Mouse (Mus musculus) gastrocnemius, postnatal 4 days (tissue): ENCODE results near the gene 4933405L10Rik. TPM values are rescaled to one million over a fixed set of nuclear protein-coding genes. Genes with fewer than 3 reads are reported as not detected.
A peak's percentile ranks its signal among the peaks of the same experiment; 100 is the strongest.

Experiments
- DNase-seq, 2 experiments: peaks; one replicate each; pipeline ENCODE4 v3.0.0; 2021 to 2022; ENCODE audit warnings: low spot score in 2 of 2, mixed read lengths in 2 of 2
- long read RNA-seq, 2 experiments: library from polyadenylated mRNA; stranded (forward); transcript quantifications; one replicate each; pipeline ENCODE4 v2.0.0; 2021
- total RNA-seq, 2 experiments: library from RNA; stranded (reverse); gene quantifications; 2 replicates each; pipeline ENCODE4 v1.2.3; 2021

Gene 4933405L10Rik
- total RNA-seq, result not detected
- long read RNA-seq, experiment 1, result 0 reads
- long read RNA-seq, experiment 2, result 0 reads

DNA sequence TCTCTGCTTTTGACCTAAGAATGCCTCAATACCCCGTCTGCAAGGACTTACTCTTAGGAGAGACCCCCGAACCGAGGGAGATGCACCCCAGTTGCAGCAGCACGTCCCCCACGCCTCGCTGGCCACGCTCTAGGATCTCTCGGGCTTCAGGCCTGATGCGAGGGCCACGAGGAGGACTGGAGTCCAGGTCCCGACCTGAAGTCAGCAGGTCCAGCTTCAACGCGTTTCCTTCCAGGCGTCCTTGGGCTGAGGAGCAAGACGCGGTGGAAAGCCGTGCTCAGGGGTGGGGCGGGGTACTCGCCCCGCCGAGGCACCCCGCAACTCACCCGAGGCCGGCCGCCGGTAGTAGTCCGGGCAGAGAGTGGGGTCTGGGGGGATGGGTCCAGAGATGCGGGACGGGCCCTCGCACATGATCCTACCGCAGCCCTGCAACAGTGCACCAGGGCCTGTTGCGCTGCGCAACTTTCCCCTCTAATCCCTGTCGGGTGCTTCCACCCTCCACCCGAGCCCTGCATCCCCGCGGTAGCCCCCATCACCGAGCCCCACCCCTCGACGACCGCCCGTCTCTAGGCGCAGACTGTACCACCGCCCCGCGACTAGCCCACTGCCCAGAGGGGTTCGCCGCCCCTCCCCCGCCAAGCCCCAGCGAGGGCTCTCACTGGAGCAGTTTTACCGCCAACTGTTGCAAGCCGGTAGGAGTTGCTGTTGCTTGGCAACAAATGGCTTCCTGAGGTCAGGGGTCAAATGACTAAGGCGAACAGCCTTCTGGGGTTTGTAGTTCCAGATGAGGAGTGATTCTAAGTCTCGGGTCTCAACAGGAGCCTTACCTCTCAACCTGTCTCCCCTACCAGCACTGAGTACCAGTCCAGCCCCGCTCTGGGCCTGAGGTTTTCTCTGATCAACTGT is at the start of gene 4933405L10Rik, which contains the start of gene Enkd1:
TSS of gene 4933405L10Rik (plus strand) at position 158 of the 906 bp plus-strand sequence.
TSS of gene Enkd1 (minus strand) at position 713 of the 906 bp plus-strand sequence.
- DNase-seq, result peak; percentile 48 to 81

DNA sequence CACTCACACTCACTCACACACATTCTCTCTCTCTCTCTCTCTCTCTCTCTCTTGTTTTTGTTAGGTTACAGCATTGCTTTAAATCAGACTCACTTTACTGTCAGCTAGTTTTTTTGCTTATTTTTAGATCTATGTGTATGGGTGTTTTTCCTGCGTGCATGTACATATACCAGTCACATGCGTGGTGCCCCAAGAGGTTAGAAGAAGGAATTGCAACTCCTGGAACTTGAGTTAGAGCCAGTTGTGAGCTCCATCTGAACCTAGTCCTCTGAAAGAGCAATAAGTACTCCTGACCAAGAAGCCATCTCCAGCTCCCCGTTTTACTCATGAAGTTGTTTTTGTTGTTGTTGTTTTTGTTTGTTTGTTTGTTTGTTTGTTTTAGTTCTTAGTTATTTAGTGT is 46.3 kb upstream of the 4933405L10Rik start:
- no peak for DNase-seq

DNA sequence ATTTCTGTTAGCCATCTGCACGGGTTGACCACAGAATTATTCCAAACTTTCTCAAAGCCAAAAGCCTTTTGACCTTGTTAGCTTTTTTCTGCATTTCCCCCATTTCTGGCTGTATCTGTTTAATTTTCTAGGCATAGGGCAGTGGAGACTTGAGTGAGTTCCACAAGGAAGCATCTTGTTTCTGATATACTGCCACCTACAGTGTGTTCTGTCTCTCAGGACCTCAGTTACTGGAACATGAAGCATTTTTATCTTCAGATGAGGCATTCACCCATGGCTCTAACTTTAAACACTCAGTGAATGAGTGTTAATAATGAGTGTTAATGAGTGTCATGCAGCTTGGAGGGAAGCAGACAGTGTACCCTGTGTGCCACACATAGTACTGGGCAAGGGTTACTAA is 29.6 kb upstream of the 4933405L10Rik start:
- DNase-seq, result no peak

DNA sequence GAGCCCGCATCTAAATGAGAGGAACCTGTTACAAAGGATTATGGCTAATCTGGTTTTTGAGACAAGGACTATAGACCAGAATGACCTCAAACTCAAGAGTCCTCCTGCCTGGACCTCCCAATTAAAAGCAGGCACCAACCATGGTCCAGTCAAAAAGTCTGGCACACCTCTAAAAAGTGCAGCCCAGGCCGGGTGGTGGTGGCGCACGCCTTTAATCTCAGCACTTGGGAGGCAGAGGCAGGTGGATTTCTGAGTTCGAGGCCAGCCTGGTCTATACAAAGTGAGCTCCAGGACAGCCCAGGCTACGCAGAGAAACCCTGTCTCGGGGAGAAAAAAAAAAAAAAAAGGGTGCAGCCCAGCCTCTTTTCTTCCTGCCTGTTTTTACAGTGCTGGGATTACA is 22.1 kb upstream of the 4933405L10Rik start:
- no peak for DNase-seq

DNA sequence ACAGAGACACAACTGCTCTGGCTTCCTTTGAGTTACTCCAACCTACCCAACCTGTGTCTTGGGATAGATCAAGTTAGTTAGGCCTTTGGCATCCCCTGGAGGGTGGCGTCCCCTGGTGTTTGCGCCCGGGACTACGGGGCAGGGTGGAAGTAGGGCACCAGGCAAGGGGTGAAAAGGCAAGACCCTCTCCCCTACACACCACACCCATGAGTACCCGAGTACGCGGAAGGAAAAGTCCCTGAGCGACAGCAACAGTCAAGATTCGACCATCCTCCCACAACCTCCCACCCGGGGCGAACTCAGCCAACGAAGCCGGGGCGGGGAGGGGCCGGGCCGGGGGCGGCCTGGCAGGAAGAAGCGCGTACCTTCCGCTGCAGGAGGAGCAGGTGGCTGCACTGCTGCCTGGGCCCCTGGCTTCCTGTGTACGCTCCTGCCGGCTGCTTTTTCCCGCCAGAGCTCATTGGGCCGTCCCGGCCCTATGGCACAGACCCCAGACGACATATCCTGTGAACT is 21.6 kb upstream of the 4933405L10Rik start, which contains the start of gene Carmil2:
TSS of gene Carmil2 (plus strand) at position 479 of the 513 bp plus-strand sequence.
- DNase-seq, result peak in 1 of 2 experiments; percentile 61

DNA sequence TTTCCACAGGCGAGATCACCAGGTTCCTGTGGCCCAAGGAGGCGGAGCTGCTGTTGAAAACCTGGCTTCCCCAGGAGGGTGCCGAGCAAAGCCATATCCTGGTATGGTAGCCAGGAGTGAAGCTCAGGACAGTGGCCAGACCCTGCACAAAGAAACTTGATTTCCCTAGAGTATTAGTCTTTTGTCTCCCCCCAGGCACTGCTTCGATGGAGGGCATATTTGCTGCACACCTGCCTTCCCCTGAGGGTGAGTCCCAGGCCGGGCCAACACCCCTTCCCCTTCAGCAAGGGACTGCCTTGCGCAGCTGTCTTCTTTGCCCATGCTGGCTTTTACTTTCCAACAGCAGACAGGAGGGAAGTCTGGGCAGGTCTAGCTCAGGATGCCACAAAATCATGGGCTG is 20.9 kb upstream of the 4933405L10Rik start:
- DNase-seq, result no peak

DNA sequence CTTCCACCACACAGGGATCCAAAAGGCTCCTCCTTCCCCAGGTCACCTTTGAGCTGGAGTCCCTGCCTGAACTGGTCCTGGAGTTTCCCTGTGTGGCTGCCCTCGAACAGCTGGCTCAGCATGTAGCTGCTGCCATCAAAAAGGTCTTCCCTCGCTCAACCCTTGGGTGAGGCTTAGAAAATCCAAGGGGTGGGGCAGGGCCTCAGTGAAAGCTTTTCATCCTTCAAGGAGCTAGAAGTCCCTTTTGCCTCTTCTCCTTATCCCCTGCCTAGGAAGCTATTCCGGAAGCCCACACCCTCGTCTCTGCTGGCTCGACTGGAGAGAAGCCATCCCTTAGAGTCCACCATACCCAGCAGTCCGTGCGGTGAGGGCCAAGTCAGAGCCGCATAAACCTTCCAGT is 19.9 kb upstream of the 4933405L10Rik start:
- no peak for DNase-seq

DNA sequence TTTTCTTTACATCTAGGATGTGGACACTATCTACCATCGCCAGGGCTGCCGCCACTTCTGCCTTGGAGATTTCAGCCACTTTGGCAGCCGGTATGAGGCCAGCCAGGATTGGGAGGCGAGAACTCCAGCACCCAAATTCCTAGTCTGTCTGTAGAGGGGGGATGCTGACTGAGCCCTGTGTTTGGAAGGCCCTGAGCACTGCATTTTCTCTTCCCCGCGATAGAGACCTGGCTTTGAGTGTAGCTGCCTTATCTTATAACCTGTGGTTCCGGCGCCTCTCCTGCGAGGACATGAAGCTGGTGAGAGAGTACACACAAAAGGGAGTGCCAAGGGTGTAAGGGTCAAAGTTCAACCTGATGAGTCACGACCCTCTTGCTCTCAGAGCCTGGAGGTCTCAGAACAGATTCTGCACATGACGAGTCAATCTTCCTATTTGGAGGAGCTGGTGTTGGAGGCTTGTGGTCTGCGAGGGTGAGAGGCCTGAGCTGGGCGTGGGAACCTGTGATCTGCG is 19.2 kb upstream of the 4933405L10Rik start:
- DNase-seq, result no peak

DNA sequence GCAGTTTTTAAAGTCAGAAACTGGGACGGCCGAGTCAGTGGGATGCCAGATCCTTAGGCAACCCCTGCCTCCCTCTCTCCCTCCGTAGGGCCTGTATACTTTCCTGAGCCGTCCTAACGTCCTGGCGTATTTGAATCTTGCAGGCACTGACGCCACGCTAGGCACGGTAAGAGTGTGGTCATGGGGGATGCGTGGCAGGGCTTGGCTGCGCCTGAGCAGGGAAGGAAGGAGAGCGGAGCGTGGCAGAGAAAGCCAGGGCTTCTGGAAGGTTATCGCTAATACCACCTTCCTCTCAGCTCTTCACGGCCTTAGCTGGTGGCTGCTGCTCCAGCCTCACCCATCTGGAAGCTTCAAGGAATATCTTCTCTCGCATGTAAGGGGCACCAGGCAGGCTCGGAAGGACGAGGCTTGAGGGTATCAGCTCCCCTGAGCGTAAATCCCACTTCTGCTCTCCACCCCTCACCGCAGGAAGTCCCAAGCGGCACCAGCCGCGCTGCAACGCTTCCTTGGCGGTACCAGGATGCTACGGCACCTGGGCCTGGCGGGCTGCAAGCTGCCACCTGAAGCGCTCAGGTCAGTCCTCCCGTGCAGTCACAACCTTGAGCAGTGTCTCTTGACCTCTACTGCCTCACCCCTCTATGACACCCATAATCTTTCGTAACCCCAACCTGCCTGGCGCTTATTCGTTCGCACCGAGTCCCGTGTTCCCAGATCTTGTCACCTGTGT is 18.0 kb upstream of the 4933405L10Rik start:
- DNase-seq, result no peak

DNA sequence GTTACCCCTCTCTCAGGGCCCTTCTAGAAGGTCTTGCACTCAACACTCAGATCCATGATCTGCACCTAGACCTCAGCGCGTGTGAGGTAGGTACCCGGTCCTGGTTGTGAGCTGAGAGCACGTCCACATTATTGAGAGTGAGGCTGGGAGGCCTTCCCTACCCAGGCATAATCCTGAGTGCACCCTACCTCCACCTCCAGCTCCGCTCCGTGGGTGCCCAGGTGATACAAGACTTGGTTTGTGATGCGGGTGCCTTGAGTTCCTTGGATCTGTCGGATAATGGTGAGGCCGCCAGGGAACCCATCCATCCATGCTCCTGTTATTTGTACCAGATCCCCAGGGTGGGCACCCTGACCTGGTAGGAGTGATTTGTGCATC is 17.5 kb upstream of the 4933405L10Rik start:
- no peak for DNase-seq

DNA sequence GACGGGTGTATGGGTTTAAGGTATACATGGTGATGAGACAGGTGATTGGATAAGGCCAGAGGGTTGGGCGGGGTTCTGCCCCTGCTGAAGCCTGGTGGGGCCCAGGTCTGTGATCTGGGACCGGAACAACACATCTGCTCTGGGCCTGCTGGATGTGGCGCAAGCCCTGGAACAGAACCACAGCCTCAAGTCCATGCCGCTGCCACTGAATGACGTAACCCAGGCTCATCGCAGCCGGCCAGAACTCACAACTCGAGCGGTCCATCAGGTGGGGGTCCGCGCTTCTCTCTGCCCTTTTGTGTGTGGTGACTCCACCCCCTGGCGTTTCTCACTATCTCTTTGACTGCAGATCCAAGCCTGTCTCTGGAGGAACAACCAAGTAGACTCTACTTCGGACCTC is 16.5 kb upstream of the 4933405L10Rik start:
- no peak for DNase-seq

DNA sequence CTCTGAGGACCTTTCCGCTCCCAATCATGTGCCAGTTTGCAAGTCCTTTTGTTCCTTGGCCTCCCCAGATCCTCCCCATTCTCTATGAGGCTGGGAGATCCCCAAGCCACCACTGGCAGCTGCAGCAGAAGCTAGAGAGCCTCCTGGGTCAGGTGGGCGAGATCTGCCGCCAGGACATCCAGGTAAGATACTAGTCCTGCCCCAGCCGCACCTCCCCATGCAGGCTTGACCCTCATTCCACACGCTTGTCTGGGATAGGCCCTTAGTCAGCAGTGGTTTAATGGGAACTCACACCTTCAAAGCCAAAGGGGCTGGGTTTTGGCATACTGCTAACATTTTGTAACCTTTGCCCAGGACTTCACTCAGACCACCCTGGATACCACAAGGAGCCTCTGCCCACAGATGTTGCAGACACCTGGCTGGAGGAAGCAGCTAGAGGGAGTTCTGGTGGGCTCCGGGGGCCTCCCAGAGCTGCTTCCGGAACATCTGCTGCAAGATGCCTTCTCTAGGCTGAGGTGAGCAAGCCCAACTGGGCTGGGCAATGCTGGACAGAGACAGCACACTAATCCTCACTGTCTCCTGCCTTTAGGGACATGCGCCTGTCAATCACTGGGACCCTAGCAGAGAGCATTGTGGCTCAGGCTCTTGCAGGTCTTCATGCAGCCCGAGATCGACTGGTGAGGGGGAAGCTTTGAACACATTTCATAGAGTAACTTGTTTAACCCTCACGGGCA is 14.8 kb upstream of the 4933405L10Rik start:
- no peak for DNase-seq

DNA sequence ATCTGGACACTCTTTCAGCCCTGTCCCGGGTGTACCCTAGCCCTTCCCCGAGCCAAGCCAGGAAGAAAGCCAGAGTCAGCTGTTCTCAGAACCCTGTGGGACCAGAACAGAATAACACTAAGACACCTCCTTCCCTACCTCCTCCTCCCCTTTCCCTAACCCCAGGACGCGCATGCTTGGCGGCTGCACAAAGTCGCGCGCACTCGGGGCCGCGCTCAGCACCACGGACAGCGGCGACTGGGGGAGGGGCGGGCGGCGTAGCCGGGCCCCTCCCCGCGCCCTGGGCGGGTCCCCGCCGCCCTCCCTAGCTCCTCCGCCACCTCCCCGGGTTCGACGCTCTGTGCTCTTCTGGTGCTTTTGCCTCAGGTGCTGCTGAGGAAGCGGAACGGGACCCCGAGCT is 13.8 kb upstream of the 4933405L10Rik start:
- DNase-seq, result peak in 1 of 2 experiments; percentile 68

DNA sequence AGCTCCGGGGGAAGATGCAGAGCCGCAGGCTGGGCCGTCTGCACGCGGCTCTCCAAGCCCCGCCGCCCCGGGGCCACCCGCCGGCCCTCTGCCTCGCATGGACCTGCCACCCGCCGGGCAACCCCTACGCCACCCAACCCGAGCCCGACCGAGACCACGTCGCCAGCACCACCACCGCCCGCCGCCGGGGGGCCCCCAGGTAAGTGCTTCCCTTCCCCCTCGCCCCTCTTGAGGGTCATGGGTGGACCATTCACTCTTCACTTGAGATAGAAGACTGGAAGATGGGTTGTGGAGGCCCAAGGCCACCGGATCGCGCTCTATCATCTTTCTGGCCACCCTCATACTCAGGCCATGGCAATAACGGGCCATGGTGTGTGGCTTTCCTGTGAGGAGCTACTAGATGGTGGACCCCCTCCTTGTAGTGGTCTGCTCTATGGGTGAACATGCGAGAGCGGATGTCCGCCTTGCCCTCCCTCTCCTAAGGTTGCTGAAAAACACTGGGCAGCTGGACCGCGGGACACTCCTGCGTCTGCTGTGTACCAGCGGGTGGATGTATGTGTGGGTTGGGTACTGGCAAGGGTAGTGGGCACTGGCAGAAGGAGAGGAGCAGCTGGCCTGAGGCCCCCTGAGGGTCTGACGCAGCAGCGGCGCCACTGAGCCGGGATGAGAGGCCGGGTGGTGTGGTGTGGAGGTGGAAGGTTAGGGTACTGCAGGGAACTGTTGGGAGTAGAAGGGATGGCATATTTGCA is 13.2 kb upstream of the 4933405L10Rik start:
- DNase-seq, result no peak

DNA sequence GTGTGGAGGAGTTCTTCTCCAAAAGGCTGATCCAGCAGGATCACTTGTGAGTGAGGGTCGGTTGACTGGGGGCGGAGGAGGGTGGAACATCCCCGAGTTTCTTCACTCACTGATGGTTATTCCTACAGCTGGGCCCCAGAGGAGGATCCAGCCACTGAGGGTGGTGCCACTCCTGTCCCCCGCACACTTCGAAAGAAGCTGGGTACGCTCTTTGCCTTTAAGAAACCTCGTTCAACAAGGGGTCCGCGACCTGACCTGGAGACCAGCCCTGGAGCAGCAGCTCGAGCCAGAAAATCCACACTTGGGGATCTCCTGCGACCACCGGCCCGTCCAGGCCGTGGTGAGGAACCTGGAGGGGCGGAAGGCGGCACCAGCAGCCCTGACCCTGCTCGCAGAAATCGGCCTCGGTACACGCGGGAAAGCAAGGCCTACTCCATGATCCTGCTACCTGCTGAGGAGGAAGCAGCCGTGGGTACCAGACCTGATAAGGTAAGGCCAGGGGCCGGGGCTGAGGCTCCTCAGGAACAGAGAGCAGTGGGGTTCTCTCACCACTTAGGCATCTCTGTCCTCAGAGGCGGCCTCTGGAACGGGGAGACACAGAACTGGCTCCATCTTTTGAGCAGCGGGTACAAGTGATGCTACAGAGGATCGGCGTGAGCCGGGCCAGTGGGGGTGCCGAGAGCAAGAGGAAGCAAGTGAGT is 12.2 kb upstream of the 4933405L10Rik start:
- no peak for DNase-seq

DNA sequence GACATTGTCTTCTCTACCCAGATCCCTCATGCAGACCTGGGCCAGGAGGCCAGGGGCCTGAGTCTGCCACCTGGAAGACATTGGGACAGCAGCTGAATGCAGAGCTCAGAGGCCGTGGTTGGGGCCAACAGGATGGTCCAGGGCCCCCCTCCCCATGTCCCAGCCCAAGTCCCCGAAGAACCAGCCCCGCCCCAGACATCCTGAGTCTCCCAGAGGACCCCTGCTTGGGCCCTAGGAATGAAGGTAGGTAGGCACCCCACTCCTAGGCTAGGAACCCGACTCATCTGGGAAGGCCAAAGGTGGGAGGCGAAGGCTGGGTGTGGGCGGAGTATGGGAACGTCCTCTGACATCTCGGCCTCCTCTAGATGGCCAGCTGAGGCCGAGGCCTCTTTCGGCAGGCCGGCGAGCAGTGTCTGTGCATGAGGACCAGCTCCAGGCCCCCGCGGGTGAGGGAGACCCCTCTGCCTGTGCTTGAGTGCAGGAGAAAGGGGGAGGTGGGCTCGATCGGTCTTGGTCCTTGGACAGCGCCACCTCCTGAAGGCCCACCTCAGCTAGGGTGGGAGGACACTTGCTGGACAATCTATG is 10.2 kb upstream of the 4933405L10Rik start:
- DNase-seq, result no peak

DNA sequence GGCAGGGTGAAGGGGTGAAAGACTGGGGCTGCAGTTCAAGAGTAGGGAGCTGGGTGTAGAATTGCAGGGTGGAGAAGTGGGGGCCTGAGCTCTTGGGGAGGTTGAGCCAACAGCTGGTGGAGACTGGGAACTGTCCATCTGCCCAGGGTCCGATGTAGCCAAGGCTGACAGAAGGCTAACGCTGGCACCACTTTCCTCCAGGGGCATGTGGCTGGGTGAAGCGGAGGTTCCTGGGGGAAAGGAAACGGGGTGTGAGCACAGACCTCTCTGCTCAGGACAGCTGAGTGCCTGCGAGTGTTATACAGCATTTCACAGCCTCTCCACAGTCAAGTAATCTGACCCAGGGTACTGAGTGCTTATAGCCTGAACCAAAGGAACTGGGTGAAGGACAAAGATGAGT is 8.7 kb upstream of the 4933405L10Rik start:
- no peak for DNase-seq

DNA sequence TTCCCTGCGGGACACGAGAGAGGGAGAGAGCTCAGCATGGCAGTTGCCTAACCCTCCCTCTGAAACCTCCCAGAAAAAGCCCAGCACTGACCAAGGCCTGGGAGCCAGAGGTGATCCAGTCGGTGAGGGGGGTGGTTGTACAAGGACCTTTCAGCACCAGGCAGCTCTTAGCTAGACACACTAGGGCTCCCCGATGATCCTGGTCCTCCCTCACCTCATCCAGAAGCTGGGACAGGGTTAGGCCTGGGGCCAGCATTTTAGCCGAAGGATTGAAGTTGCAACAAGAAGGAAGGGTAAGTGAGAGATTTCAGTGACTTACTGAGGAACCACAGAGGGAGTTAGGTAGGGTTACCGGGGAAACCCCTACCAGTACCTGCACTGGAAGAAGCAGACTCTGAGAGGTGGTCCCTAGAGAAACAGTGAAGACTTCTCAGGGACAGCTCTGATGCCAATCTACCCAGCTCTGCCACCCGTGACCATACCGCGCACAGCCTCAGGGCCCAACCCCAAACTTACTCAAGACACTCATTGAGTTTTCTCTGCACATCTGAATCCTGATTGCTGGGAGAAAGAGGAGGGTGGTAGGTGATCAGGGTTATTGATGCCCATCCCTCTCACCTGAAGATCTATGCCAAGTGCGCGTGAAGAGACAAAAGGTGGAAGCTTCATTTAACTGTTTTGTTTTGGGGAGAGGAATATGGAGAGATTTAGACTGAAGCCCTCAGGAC is 7.8 kb upstream of the 4933405L10Rik start:
- no peak for DNase-seq
